Mouse (Mus musculus) liver, postnatal 0 days (tissue): ENCODE results near the gene B3gnt8.

Source experiments
- CTCF ChIP-seq: sonication (generic); IDR thresholded peaks from 2 replicates; pipeline ENCODE4 v1.5.1; 2016; ENCODE audit warnings: antibody characterized with exemption, low read depth
- EP300 ChIP-seq: IDR thresholded peaks from 2 replicates; pipeline ENCODE4 v1.6.1; 2016; ENCODE audit warnings: antibody characterized with exemption, low read depth, mild to moderate bottlenecking

- TF ChIP-seq EP300 (no peak), CTCF (no peak)
Observed at GRCm38 (mm10) chr7:25601346-25601745, 25.1 kb upstream of the B3gnt8 start.
